Mouse (Mus musculus) embryonic facial prominence, embryonic 11.5 days (tissue): Measurements from ENCODE around the gene Slc25a20. TPM values are rescaled to one million over a fixed set of nuclear protein-coding genes. Genes with fewer than 3 reads are reported as not detected.
"Not testable (repeated sequence)": the region's sequence is repeated elsewhere in the genome, so short reads cannot be mapped to it uniquely, and the experiment has no call there.

Experiments used
- ATAC-seq: fragments of 200-750 bp; cut with Nextera tagmentation; replicated peaks from 2 replicates; pipeline ENCODE4 v1.8.0; 2017; ENCODE audit warnings: low read depth; ENCODE audit not compliant: insufficient number of reproducible peaks, low FRiP score, low TSS enrichment
- DNase-seq: peaks from one replicate; pipeline ENCODE4 v3.0.0-alpha.2; 2015; ENCODE audit warnings: low spot score
- H3K27ac ChIP-seq: fragments of 300-500 bp; sonication (generic); replicated peaks from 2 replicates; pipeline ENCODE4 v1.5.1; 2014; ENCODE audit warnings: mild to moderate bottlenecking, low read depth, low read length, control low read depth
- H3K27me3 ChIP-seq: fragments of 300-500 bp; sonication (generic); 2 replicates; pipeline ENCODE4 v1.6.1; 2014; ENCODE audit warnings: mild to moderate bottlenecking, low read length, moderate library complexity, mixed read lengths; ENCODE audit not compliant: control insufficient read depth, insufficient read depth
- H3K36me3 ChIP-seq: fragments of 300-500 bp; sonication (generic); replicated peaks from 2 replicates; pipeline ENCODE4 v1.6.1; 2014; ENCODE audit warnings: low read depth, mild to moderate bottlenecking, low read length, moderate library complexity, mixed read lengths; ENCODE audit not compliant: control insufficient read depth, insufficient read depth
- H3K4me1 ChIP-seq: fragments of 300-500 bp; sonication (generic); 2 replicates; pipeline ENCODE4 v1.6.1; 2014; ENCODE audit warnings: low read length, mixed read lengths; ENCODE audit not compliant: control insufficient read depth, insufficient read depth
- H3K4me2 ChIP-seq: fragments of 300-500 bp; sonication (generic); 2 replicates; pipeline ENCODE4 v1.6.1; 2014; ENCODE audit warnings: low read depth, mild to moderate bottlenecking, control low read depth, low read length, moderate library complexity
- H3K4me3 ChIP-seq: fragments of 300-500 bp; sonication (generic); 2 replicates; pipeline ENCODE4 v1.5.1; 2014; ENCODE audit warnings: low read depth, low read length, control low read depth
- H3K9ac ChIP-seq: fragments of 300-500 bp; sonication (generic); replicated peaks from 2 replicates; pipeline ENCODE4 v1.6.1; 2014; ENCODE audit warnings: mild to moderate bottlenecking, control low read depth, low read length
- H3K9me3 ChIP-seq: fragments of 300-500 bp; sonication (generic); replicated peaks from 2 replicates; pipeline ENCODE4 v1.6.1; 2016; ENCODE audit warnings: mild to moderate bottlenecking, low read length, inconsistent platforms, mixed read lengths; ENCODE audit not compliant: control insufficient read depth
- WGBS: fragments of 180-500 bp; shearing (Covaris S2); extraction: QIAGEN DNeasy Blood & Tissue Kit; methylation state at CpG from one replicate; pipeline ENCODE4 v1.1.7; 2014; 5-methylcytosine and 5-hydroxymethylcytosine counted together
- polyA plus RNA-seq: library from polyadenylated mRNA; unstranded; fragments of >200 nt; fragmentation: Nextera tagmentation; extraction: Ambion mirVana; gene quantifications from 2 replicates; pipeline ENCODE4 v1.2.1, GENCODE M21; 2014

Gene Slc25a20
- polyA plus RNA-seq, 1 experiment from 2014 or later = 34.5 TPM

DNA sequence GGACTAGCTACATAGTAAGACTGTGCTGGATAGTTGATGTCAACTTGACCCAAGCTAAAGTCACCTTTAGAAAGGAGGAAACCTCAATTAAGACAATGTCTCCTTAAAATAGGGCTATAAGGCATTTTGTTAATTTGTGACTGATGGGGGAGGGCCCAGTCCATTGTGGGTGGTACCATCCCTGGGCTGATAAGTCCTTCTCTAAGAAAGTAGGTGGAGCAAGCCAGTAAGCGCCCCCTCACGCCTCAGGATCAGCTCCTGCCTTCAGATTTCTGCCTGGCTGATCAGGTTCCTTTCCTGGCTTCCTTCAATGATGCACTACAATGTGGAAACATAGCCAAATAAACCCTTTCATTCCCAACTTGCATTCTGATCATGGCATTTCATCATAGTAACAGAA lies 26.5 kb upstream of the Slc25a20 start:
- H3K4me1 ChIP-seq = no peaks in the 10 kb centered on the region
- no peaks in the 10 kb centered on the region for H3K36me3 ChIP-seq

GRCm38 (mm10) chr9:108639825-108640224 lies 22.1 kb upstream of the Slc25a20 start:
- H3K27ac ChIP-seq = no peak overlapping the region
- no peaks in the 10 kb centered on the region for H3K9me3 ChIP-seq
- H3K4me2 ChIP-seq = no peak overlapping the region
- WGBS = 89% methylated on average over 2 of the region's 2 CpGs
- H3K4me1 ChIP-seq = no peaks in the 10 kb centered on the region
- no peaks in the 10 kb centered on the region for H3K27me3 ChIP-seq
- no peaks in the 10 kb centered on the region for H3K36me3 ChIP-seq
- DNase-seq (no peak), ATAC-seq (no peak)
- no peak overlapping the region for H3K9ac ChIP-seq
- no peak overlapping the region for H3K4me3 ChIP-seq

More for the DNA sequence above, 26.5 kb upstream of the Slc25a20 start:
- Histone ChIP-seq H3K9me3 (no peaks in the 10 kb centered on the region), H3K27me3 (no peaks in the 10 kb centered on the region), H3K4me2 (no peak overlapping the region), H3K27ac (no peak overlapping the region), H3K9ac (no peak overlapping the region), H3K4me3 (no peak overlapping the region)
- WGBS = 88% methylated on average over 2 of the region's 2 CpGs
- ATAC-seq (no peak), DNase-seq (no peak)

DNA sequence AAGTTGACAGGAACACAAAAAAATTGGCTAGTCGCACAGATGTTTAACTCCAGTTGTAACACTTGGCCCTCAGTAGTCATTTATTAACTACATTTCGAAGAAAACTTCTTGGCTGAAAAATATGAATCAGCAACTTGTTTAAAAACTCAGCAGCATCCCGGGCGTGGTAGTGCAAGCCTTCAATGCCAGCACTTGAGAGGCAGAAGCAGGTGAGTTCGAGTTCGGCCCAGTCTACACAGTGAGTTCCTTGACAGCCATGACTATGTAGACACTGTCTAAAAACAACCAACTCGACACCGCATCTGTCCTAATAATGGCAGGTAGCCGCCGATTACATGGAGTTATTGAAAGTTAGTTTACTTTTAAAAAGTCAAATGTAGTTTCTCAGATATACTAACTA lies 13.7 kb upstream of the Slc25a20 start:
- Histone ChIP-seq H3K9me3 (no peaks in the 10 kb centered on the region), H3K36me3 (no peaks in the 10 kb centered on the region), H3K4me3 (peak overlapping the region; percentile 68), H3K4me1 (no peaks in the 10 kb centered on the region; the same call in 1 of the 2 replicates), H3K27ac (no peak overlapping the region), H3K4me2 (peak overlapping the region; percentile 84), H3K9ac (peak overlapping the region; percentile 72), H3K27me3 (no peaks in the 10 kb centered on the region)
- no peak for ATAC-seq
- no peak for DNase-seq
- 49% methylated on average over 10 of the region's 10 CpGs for WGBS

- Histone ChIP-seq H3K27me3 (no peaks in the 10 kb centered on the region), H3K36me3 (no peaks in the 10 kb centered on the region), H3K4me1 (no peaks in the 10 kb centered on the region; the same call in 1 of the 2 replicates), H3K4me2 (peak within 1 kb of the TSS; percentile 84), H3K27ac (peak within 1 kb of the TSS; percentile 75), H3K9me3 (no peaks in the 10 kb centered on the region), H3K9ac (peak within 1 kb of the TSS; percentile 72), H3K4me3 (peak within 1 kb of the TSS; percentile 68)
- ATAC-seq (peak; percentile 96), DNase-seq (peak; percentile 96)
- under 1% methylated on average over 98 of the region's 112 CpGs for WGBS
Observed at GRCm38 (mm10) chr9:108648611-108649560, 13.0 kb upstream of the Slc25a20 start, which contains the start of gene Arih2. Gene Arih2, minus strand, starts transcription at chr9:108649386.

DNA sequence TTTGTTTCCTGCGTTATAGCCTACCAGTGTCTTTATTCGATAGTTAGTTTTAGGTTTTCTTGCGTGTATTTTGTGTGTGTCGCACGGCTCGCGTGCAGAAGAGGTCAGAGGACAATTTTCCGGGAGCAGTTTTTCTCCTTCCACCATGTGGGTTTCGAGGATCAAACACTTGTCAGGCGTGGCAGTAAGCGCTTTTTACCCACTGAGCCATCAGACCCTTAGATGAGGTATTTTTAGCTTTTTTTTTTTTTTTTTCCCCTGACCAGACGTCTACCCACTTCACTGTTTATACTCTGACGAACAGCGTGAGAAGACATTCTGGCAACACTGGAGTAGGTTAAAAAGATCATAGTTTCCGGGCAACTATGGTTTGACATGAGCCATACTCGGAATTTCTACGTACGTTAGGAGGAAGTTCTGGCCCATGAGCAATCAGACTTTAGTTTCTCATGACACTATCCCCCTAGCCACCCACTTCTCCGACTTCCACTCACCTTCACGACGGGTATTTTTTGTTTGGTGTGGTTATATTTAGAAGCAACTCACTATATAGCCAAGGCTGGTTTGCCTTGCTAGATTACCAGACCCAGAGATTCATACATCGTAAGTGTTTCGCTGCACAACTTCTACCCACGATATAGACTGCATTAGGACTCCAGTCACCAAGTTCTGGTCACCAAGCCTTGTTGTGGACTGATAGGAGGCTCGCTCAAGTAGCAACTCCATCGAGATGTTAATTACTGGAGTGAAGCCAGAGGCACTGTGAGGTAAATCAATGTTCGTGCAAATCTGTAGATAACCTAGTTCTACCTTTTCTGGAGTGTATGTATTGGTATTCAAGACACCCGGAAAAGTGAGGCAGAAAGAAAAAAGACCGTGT lies 12.1 kb upstream of the Slc25a20 start:
- Histone ChIP-seq H3K9ac (peak overlapping the region; percentile 72), H3K27me3 (no peaks in the 10 kb centered on the region), H3K4me3 (peak overlapping the region; percentile 68), H3K4me1 (no peaks in the 10 kb centered on the region; the same call in 1 of the 2 replicates), H3K9me3 (no peaks in the 10 kb centered on the region), H3K4me2 (peak overlapping the region; percentile 64), H3K27ac (peak overlapping the region; percentile 75; the same call in 1 of the 2 replicates), H3K36me3 (no peaks in the 10 kb centered on the region)
- 33% methylated on average over 29 of the region's 29 CpGs for WGBS
- DNase-seq (no peak), ATAC-seq (peak; percentile 9; the same call in 1 of the 2 replicates)

GRCm38 (mm10) chr9:108654566-108655464 lies 7.1 kb upstream of the Slc25a20 start:
- DNase-seq = no peak
- Histone ChIP-seq H3K4me1 (no peaks in the 10 kb centered on the region; the same call in 1 of the 2 replicates), H3K27me3 (no peaks in the 10 kb centered on the region), H3K9ac (no peak overlapping the region), H3K4me3 (no peak overlapping the region), H3K36me3 (no peaks in the 10 kb centered on the region), H3K9me3 (no peaks in the 10 kb centered on the region), H3K27ac (no peak overlapping the region), H3K4me2 (no peak overlapping the region)
- no peak for ATAC-seq
- WGBS = 79% methylated on average over 10 of the region's 10 CpGs

DNA sequence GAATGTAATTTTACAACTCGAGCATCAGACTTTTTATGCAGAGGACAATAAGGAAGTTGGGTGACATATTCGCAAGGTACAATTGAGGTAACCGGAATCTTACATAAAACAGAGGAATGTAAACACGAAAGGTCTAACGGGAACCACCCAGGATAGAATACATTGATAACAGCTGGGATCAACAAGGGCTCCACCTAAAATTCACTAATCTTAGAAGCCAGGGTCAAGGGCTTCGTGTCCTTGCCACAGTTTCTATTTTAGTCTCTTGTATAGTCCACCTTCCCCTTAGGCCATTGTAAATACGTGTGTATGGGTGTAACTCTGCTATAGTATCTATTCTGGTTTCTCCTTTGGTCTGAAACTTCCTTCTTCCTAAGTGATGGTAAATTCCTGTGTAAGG lies 6.0 kb upstream of the Slc25a20 start:
- H3K4me2 ChIP-seq, H3K27ac ChIP-seq, H3K4me3 ChIP-seq, DNase-seq, H3K9ac ChIP-seq, H3K9me3 ChIP-seq, H3K36me3 ChIP-seq, H3K27me3 ChIP-seq, H3K4me1 ChIP-seq, ATAC-seq: not testable (repeated sequence)
- WGBS = 78% methylated on average over 7 of the region's 7 CpGs
